Mouse (Mus musculus): ENCODE data around the gene Angel2. TPM values are rescaled to one million over a fixed set of nuclear protein-coding genes. Genes with fewer than 3 reads are reported as not detected.

The Angel2 gene
- polyA plus RNA-seq, 1 experiment from 2014 or later: 43.8 TPM

DNA sequence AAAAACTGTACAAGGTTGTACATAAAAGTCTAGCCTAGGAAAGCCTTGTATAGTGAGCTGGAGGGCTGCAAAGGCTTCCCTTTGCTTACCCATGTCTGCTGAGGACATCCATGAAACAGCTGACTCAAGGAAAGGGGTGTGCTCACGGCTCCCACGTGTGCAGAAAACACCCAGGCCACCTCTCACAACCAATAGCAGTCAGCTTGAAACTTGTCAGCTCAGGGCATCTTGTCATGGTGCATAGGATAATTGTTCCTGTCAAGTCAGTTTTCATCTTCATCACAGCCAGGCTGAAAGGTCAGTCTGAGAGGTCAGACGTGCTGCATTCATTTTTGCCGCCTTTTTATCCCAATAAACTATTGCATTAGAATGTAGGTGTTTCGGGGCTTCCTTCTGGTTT, 23.1 kb downstream of the Angel2 start:
- no peak overlapping the region for H3K9ac ChIP-seq (ENCODE audit: low read depth, low read length)
- H3K27me3 ChIP-seq (ENCODE audit: insufficient read depth, low read length): no peaks in the 10 kb centered on the region
- H3K27ac ChIP-seq: no peak overlapping the region
- no peak for ATAC-seq (replicated peaks; ENCODE audit: low FRiP score, low read depth)
- peaks cover 32% of the 10 kb centered on the region for H3K36me3 ChIP-seq (ENCODE audit: insufficient read depth, low read length)
- H3K4me1 ChIP-seq (replicated peaks; ENCODE audit: insufficient read depth, low read length): no peaks in the 10 kb centered on the region
- no peak for TF ChIP-seq CTCF (IDR thresholded peaks at IDR 0.05; ENCODE audit: low read depth)
- H3K9me3 ChIP-seq (replicated peaks; ENCODE audit: low read length): no peaks in the 10 kb centered on the region
- H3K4me2 ChIP-seq (ENCODE audit: low read length): no peak overlapping the region
- H3K4me3 ChIP-seq (replicated peaks; ENCODE audit: low read depth, low read length): no peak overlapping the region
- no peak for DNase-seq (ENCODE audit: low spot score)
- 55% methylated on average over 5 of the region's 5 CpGs for WGBS

GRCm38 (mm10) chr1:190948439-190948838, 23.5 kb downstream of the Angel2 start:
- Histone ChIP-seq H3K9ac (ENCODE audit: low read depth, low read length) (no peak overlapping the region), H3K27ac (no peak overlapping the region), H3K4me2 (ENCODE audit: low read length) (no peak overlapping the region), H3K9me3 (replicated peaks; ENCODE audit: low read length) (no peaks in the 10 kb centered on the region), H3K36me3 (ENCODE audit: insufficient read depth, low read length) (peaks cover 32% of the 10 kb centered on the region), H3K27me3 (ENCODE audit: insufficient read depth, low read length) (no peaks in the 10 kb centered on the region), H3K4me1 (replicated peaks; ENCODE audit: insufficient read depth, low read length) (no peaks in the 10 kb centered on the region), H3K4me3 (replicated peaks; ENCODE audit: low read depth, low read length) (no peak overlapping the region)
- ATAC-seq (replicated peaks; ENCODE audit: low FRiP score, low read depth) (no peak), DNase-seq (ENCODE audit: low spot score) (no peak)
- WGBS: 58% methylated on average over 7 of the region's 7 CpGs
- no peak for TF ChIP-seq CTCF (IDR thresholded peaks at IDR 0.05; ENCODE audit: low read depth)

DNA sequence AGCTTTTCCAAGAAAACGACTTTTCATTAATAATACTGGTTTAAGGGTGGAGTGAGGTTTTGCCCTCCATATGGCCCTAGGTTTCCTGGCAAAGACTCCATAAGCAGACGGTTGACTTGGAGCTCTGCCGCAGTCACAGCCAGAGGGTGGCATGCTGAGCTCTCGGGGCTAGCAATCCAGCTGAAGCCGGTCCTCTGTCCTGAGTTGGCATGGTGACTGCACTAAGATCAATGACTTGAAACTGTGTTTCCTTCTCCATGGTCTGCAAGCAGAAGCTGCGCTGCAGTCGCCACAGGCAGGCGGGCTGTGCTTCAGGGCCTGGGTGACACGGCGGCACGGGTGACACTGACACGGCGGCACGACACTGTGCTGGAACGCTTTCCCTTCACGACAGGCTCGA, 23.9 kb downstream of the Angel2 start:
- Histone ChIP-seq H3K27me3 (ENCODE audit: insufficient read depth, low read length) (no peaks in the 10 kb centered on the region), H3K4me1 (replicated peaks; ENCODE audit: insufficient read depth, low read length) (no peaks in the 10 kb centered on the region), H3K27ac (no peak overlapping the region), H3K9me3 (replicated peaks; ENCODE audit: low read length) (no peaks in the 10 kb centered on the region), H3K4me2 (ENCODE audit: low read length) (no peak overlapping the region), H3K36me3 (ENCODE audit: insufficient read depth, low read length) (peaks cover 29% of the 10 kb centered on the region), H3K4me3 (replicated peaks; ENCODE audit: low read depth, low read length) (no peak overlapping the region), H3K9ac (ENCODE audit: low read depth, low read length) (no peak overlapping the region)
- 73% methylated on average over 17 of the region's 17 CpGs for WGBS
- no peak; the same call in 1 of the 2 replicates for ATAC-seq (replicated peaks; ENCODE audit: low FRiP score, low read depth)
- TF ChIP-seq CTCF (IDR thresholded peaks at IDR 0.05; ENCODE audit: low read depth): no peak
- DNase-seq (ENCODE audit: low spot score): no peak

- Histone ChIP-seq H3K4me1 (replicated peaks; ENCODE audit: insufficient read depth, low read length) (no peaks in the 10 kb centered on the region), H3K9me3 (replicated peaks; ENCODE audit: low read length) (no peaks in the 10 kb centered on the region), H3K4me2 (ENCODE audit: low read length) (no peak overlapping the region), H3K9ac (ENCODE audit: low read depth, low read length) (no peak overlapping the region), H3K4me3 (replicated peaks; ENCODE audit: low read depth, low read length) (no peak overlapping the region), H3K36me3 (ENCODE audit: insufficient read depth, low read length) (peaks cover 13% of the 10 kb centered on the region; the same call in 1 of the 2 replicates), H3K27me3 (ENCODE audit: insufficient read depth, low read length) (no peaks in the 10 kb centered on the region), H3K27ac (no peak overlapping the region)
- TF ChIP-seq CTCF (IDR thresholded peaks at IDR 0.05; ENCODE audit: low read depth): no peak
- DNase-seq (ENCODE audit: low spot score): no peak
- 89% methylated on average over 5 of the region's 5 CpGs for WGBS
- no peak for ATAC-seq (replicated peaks; ENCODE audit: low FRiP score, low read depth)
Observed at GRCm38 (mm10) chr1:190951014-190951413, 26.1 kb downstream of the Angel2 start.

- WGBS: 74% methylated on average over 3 of the region's 3 CpGs
- no peak for ATAC-seq (replicated peaks; ENCODE audit: low FRiP score, low read depth)
Observed at GRCm38 (mm10) chr1:190953009-190953408, 28.1 kb downstream of the Angel2 start.

GRCm38 (mm10) chr1:190958821-190959220, 33.9 kb downstream of the Angel2 start:
- no peak for TF ChIP-seq CTCF (IDR thresholded peaks at IDR 0.05; ENCODE audit: low read depth)
- H3K36me3 ChIP-seq (ENCODE audit: insufficient read depth, low read length): 0 out of 2 replicates have a peak, but pooled peaks cover 4% of the 10 kb centered on the region
- H3K9me3 ChIP-seq (replicated peaks; ENCODE audit: low read length): no peaks in the 10 kb centered on the region
- H3K4me1 ChIP-seq (replicated peaks; ENCODE audit: insufficient read depth, low read length): no peaks in the 10 kb centered on the region
- no peak overlapping the region for H3K4me2 ChIP-seq (ENCODE audit: low read length)
- no peak for ATAC-seq (replicated peaks; ENCODE audit: low FRiP score, low read depth)
- no peaks in the 10 kb centered on the region for H3K27me3 ChIP-seq (ENCODE audit: insufficient read depth, low read length)
- WGBS: 77% methylated on average over 5 of the region's 5 CpGs
- no peak overlapping the region for H3K27ac ChIP-seq
- no peak for DNase-seq (ENCODE audit: low spot score)
- no peak overlapping the region for H3K9ac ChIP-seq (ENCODE audit: low read depth, low read length)
- no peak overlapping the region for H3K4me3 ChIP-seq (replicated peaks; ENCODE audit: low read depth, low read length)

More at GRCm38 (mm10) chr1:190953009-190953408, 28.1 kb downstream of the Angel2 start:
- H3K27ac ChIP-seq: no peak overlapping the region
- no peaks in the 10 kb centered on the region for H3K9me3 ChIP-seq (replicated peaks; ENCODE audit: low read length)
- no peak overlapping the region for H3K9ac ChIP-seq (ENCODE audit: low read depth, low read length)
- H3K4me3 ChIP-seq (replicated peaks; ENCODE audit: low read depth, low read length): no peak overlapping the region
- no peak for DNase-seq (ENCODE audit: low spot score)
- no peaks in the 10 kb centered on the region for H3K27me3 ChIP-seq (ENCODE audit: insufficient read depth, low read length)
- no peak overlapping the region for H3K4me2 ChIP-seq (ENCODE audit: low read length)
- no peak for TF ChIP-seq CTCF (IDR thresholded peaks at IDR 0.05; ENCODE audit: low read depth)
- H3K36me3 ChIP-seq (ENCODE audit: insufficient read depth, low read length): peaks cover 12% of the 10 kb centered on the region; the same call in 1 of the 2 replicates
- H3K4me1 ChIP-seq (replicated peaks; ENCODE audit: insufficient read depth, low read length): no peaks in the 10 kb centered on the region

- no peaks in the 10 kb centered on the region for H3K9me3 ChIP-seq (replicated peaks; ENCODE audit: low read length)
- H3K27ac ChIP-seq: no peak overlapping the region
- no peaks in the 10 kb centered on the region for H3K4me1 ChIP-seq (replicated peaks; ENCODE audit: insufficient read depth, low read length)
- no peak overlapping the region for H3K4me2 ChIP-seq (ENCODE audit: low read length)
- ATAC-seq (replicated peaks; ENCODE audit: low FRiP score, low read depth) (no peak), DNase-seq (ENCODE audit: low spot score) (no peak)
- H3K4me3 ChIP-seq (replicated peaks; ENCODE audit: low read depth, low read length): no peak overlapping the region
- 98% methylated on average over 3 of the region's 3 CpGs for WGBS
- no peak for TF ChIP-seq CTCF (IDR thresholded peaks at IDR 0.05; ENCODE audit: low read depth)
- H3K9ac ChIP-seq (ENCODE audit: low read depth, low read length): no peak overlapping the region
- no peaks in the 10 kb centered on the region for H3K27me3 ChIP-seq (ENCODE audit: insufficient read depth, low read length)
- 0 out of 2 replicates have a peak, but pooled peaks cover 7% of the 10 kb centered on the region for H3K36me3 ChIP-seq (ENCODE audit: insufficient read depth, low read length)
Observed at GRCm38 (mm10) chr1:190962760-190963159, 37.8 kb downstream of the Angel2 start.
